Mouse (Mus musculus): Measurements from ENCODE around the gene Lipc.

- TF ChIP-seq CTCF (IDR thresholded peaks at IDR 0.05; ENCODE audit: low read depth, low read length) (no peak), GATA1 (IDR thresholded peaks at IDR 0.05; ENCODE audit: borderline replicate concordance, low read length) (no peak), TAL1 (conservative IDR thresholded peaks at IDR 0.05; ENCODE audit: low read depth, low read length) (no peak)
Observed at GRCm38 (mm10) chr9:70806069-70806468, 146.0 kb downstream of the Lipc start.
